Mouse (Mus musculus): Measurements from ENCODE around the gene Malrd1.

GRCm38 (mm10) chr2:15643864-15644263 lies 117.6 kb downstream of the Malrd1 start:
- TF ChIP-seq CTCF (IDR thresholded peaks at IDR 0.05; ENCODE audit: extremely low read depth, insufficient read length, insufficient replicate concordance, low read depth, low read length) = no peak
- no peak for TF ChIP-seq POLR2A (IDR thresholded peaks at IDR 0.05; ENCODE audit: low read depth, low read length)
